Mouse (Mus musculus): ENCODE results near the gene Set.
"Not testable (repeated sequence)": the region's sequence is repeated elsewhere in the genome, so short reads cannot be mapped to it uniquely, and the experiment has no call there.

Gene Set

DNA sequence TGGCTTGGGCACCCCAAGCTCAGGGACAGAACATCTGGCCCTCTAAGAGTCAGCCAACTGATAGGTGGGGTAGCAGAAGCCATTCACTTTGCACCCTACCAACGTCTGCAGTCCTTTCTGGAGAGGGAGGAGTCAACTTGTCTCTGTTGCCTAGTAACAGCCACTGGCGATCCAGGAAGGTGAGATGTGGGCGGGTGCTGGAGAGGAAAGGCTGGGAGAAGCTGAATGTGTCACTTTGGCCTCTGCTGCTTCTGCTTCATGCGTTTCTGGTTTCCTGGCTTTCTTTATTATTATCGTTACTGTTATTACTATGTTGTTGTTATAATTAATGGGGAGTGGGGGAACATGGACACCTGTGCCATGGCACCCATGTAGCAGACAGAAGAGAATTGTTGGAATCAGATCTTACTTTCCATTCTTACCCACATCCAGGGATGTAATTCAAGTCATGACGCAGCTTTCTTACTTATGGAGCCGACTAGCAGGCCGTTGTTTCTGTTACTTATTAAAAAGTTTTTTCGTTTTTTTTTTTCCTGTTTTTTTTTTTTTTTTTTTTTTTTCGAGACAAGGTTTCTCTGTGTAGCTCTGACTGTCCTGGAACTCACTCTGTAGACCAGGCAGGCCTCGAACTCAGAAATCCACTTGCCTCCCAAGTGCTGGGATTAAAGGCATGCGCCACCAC is at the start of gene Set:
Gene Set, plus strand, starts transcription at position 156 of the 682 bp plus-strand sequence.
- no peak for DNase-seq

DNA sequence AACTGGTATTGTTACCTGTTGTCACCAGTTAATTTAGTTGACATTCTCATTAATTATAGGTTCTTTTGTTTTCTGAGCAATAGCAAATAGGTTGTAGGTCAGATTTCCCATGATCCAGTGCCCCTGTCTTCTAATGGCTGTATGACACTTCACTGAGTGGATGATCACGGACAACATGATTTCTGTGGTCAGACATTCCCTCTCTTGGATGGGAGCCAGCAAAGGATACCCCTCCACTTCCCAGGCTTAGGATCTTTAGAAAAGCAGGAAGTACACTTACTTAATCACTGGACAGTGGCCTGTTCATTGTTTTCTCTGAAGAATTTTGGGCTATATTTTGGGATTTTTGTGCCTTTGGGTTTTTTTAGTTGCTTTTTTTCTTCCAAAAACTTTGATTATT is 48.1 kb upstream of the Set start:
- peak; percentile 59 for DNase-seq

DNA sequence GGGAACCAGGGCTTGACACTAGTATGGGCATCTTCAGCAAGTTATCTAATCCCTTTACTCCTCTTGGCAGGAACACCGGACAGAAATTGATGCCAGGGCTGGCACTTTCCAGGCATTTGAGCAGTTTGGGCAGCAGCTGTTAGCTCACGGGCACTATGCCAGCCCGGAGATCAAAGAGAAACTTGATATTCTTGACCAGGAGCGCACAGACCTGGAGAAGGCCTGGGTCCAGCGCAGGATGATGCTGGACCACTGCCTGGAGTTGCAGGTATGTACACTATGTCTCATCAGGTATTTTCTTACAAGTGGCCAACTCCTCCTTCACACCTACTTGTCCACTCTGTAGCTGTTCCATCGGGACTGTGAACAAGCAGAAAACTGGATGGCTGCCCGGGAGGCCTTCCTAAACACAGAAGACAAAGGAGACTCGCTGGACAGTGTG is 46.3 kb upstream of the Set start:
- DNase-seq, result no peak

DNA sequence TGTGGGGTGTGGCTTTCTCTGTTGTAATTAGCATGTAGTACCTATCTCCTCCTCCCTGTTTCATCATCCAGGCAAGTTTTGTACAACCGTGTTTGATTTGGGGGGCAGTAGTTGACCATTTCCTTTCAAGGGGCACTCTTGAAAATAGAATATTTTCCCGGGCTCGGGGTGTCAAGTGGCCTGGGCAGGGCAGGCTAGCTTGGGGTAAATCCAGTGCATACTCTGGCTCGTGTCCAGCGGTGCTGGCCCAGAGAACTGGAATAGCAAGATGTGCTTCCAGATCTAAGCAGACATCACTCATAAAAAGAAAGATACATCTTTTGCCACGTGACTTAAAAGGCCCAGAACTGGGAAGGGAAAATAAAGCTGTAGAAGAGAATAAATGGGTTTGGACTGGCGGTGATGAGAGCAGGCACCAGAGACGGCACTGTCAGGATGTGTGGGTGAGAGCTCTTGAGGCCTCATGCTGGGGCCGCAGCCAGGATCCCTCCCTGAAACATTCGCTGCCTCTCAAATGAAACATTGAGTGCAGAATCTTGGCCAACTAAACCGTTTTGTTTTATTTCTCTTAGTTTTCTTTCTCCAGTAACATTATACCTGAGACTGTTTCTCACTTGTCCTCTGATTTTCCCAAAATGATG is 42.7 kb upstream of the Set start:
- DNase-seq, result no peak

DNA sequence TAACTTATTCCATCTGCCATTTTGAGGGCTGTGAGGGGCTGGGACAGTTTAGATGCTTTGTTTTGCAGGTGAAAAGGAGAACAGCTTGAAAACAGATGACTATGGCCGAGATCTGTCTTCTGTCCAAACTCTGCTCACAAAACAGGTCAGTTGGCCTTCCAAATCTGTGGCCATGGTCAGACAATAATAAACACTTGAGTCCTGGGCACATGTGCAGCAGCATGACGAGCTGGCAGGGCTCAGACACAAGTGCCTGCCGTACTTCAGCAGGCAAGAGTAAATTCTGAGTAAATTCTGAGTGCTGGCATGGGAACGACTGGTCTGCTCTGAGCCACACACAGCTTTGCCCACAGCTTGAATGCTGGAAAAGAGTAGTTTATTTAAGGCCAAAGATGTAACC is 31.7 kb upstream of the Set start:
- no peak for DNase-seq

DNA sequence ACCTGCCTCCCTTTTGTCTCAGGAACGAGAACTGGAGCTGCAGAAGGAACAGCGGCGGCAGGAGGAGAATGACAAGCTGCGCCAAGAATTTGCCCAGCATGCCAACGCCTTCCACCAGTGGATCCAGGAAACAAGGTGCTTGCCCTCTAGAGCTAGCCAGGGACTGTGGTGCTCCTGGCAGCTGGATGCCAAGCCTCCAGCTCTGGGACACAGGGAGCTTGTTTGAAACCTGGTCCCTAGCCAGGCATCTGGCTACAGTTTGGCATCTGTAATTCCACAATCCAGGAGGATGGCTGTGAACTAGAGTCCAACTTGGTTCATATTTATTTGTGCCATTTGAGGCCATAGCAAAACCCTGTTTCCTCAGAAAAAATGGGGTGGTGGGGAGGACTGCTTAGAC is 30.2 kb upstream of the Set start:
- DNase-seq, result no peak

DNA sequence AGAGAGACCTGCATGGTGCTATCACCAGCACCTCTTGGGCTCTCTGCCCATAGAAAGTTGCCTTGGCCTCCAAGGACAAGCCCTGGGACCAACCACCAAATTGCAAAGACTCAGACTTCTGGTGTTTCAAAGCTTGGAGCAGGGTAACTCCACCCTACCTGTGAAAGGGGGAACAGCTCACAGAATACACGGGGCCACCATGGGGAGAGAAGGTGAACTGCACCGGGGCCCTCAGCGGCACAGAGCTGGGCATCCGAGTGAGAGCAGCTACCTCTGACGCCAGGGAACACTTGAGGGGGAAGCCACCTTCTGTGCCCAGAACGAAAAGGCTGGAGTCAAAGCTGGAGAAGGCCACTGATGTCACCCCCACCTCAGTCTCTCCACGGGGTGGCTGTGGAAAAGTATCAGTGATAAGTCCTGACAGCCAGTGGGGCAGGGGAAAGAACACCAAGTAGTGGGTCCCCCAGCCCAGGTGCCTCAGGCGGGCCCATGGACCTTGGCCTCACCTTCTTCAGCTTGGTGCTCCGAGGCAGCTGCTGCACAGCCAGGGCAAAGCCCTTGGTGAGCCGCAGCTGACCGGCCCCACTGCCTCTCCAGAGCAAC is 24.8 kb upstream of the Set start:
- no peak for DNase-seq

DNA sequence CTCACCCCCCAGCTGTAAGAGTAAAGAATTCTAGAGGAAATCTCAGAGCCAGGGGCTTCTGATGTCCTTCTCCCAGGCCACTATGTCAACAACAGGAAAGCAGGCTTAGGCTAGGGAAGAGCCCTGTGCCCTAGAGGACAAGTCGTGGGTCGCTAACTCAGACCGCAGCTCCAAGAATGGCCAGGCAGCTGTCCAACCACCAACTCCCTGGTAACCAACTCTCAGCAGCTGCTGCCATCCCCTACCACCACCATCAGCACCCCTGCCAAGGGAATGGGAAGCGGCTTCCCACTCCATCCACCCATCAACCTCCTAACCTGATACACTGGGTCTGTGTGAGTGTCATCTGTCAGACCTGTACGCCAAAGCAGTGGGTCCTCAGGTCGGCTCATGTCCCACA is 24.2 kb upstream of the Set start:
- DNase-seq, result no peak

DNA sequence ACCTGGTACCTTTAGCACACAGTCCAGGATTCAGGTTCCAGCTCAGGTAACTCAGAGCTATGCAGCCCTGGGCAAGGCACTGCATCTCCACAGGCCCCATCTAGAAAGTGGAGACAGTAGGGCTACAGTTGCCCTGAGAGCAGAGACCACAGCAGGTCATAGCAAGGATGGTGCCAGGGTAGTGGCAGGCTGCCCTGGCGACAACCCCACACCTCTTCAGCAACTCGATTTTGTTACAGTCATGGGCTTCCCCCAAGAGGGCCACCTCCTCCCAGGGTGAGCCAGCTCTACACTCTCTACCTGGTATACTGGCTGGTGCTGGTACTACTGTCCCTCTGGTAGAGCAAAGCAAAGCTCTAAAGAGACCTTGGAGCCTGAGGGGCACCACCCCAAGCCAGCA is 19.4 kb upstream of the Set start:
- DNase-seq, result no peak

DNA sequence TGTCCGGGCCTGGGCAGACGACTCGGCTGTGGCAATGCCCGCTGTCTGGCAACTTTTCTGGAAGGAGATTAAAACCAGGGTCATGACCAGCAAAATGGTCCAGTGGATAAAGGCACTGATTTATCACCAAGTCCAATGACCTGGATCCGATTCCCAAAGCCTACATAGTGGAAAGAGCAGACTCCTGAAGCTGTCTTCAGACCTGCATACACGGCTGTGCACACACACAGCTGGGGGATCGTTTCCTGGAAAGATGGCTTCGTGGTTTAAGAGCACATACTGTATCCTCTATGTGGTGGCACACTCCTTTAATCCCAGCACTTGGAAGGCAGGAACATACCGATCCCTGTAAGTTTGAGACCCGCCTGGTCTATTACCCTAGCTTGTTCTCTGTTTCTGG is 18.8 kb upstream of the Set start:
- DNase-seq, result no peak

DNA sequence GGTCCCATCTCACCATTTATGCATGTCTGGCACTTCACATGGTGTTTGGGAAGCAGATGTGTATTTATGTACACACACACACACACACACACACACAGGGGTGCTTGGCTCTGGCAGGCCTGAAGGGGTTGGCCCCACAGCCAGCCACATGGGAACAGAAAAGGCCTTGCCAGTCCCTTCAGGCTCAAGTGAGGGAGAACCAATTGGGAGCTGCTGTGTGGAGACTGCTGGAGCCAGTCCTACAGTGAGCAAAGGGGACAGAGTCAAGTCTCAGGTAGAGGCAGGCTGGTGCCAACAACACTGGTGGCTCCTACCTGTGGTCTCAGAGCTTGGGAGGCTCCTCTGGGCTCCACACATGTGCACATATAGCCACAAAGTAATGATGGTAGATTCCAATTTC is 17.5 kb upstream of the Set start:
- no peak for DNase-seq

DNA sequence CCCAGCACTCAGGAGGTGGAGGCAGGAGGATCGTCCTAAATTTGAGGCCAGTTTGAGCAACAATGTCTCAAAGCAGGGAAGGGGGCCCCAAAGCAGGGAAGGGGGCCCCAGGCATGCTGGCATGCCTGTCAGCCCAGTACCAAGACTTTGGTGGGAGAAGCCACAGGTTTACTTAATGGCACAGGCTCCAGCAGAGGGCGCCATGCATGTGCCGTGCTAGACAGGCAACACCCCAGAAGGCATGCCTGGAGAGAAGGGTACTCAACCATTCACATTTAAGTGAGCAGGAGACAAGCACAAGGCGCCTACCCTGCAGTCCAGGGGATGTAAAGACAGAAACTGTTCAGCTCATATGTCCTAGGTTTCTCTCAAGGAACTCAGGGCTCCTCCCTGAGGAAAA is 14.7 kb upstream of the Set start:
- DNase-seq, result peak; percentile 86

DNA sequence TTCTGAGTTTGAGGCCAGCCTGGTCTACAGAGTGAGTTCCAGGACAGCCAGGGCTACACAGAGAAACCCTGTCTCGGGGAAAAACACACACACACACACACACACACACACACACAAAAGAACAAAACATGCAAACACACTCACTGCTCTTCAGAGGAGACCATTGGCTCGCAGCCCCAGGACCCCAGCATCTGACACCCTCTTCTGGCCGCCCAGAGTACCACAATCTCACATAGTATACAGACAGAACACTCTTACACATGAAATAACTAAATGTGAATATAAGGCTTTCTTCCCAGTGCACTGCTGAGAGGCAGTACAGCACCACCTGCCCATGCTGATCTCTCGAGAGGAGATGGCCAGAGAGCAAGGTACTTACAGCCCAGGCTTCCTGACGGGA is 12.6 kb upstream of the Set start:
- no peak for DNase-seq

DNA sequence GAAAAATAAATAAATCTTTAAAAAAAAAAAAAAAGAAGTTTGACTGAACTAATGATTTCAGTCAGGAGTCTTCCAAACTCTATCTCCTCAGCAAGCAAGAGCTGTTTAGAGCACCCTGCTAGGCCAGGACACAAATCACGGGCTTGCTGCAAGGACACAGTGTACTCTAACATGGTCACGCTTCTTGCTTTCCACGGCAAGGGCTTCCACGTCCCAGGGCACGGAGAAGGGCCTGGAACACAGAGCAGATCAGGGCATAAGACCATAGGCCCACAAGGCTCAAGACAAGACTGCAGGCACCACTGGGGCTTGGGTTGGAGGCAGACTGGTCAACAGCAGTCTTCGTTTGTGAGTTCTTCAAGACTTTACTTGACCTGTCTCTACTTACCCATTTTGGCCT is 10.1 kb upstream of the Set start:
- DNase-seq, result no peak

DNA sequence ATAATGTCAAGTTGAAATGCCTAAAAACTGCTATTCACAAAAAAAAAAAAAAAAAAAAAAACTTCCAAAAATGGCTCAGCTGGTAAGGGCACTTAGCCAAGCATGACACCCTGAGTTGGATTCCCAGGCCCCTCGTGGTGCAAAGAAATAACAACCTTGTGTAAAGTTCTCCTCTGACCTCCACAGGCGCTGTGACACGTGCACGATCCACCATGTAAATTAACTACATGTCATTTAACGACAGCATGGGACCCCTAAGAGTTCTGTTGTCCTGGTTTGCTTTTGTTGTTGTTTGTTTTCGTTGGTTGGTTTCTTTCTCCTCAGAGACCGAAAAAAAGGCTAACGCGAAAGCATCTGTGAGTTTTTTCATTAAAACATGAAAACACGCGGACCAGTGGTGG is 9.1 kb upstream of the Set start:
- no peak for DNase-seq

DNA sequence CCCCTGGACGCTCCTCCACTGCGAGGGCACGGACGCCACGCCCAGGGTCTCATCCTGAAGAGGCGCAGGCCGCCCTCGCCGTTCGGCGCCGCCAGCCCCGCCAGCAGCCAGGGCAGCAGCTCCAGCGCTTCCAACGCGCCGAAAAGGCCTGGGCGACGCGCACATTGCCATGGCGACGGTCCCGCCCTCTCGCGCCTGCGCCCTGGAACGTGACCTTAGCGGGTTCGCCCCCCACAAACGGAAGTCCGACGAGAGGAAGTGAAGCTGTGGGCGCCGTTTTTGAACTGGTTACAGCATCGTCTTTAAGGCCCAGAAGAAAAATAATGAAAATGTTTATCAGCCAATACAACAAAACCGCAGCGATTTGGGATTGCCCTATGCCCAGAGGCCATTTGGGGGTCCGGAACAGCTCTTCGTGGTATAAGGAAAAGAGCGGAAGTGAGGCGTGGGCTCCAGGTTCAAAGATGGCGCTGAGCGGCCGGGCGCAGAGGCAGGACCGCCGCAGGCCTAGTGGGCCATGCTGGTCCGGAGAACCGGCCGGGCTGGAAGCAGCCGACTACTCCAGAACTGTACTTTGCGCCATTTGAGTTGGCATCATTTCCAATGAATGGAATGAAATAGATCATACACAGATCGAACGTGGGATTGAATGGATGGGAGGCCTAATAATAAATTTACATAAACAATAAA is 8.3 kb upstream of the Set start, which contains the start of gene Wdr34:
Gene Wdr34, minus strand, starts transcription at position 183 of the 690 bp plus-strand sequence.
- peak; percentile 99 for DNase-seq

DNA sequence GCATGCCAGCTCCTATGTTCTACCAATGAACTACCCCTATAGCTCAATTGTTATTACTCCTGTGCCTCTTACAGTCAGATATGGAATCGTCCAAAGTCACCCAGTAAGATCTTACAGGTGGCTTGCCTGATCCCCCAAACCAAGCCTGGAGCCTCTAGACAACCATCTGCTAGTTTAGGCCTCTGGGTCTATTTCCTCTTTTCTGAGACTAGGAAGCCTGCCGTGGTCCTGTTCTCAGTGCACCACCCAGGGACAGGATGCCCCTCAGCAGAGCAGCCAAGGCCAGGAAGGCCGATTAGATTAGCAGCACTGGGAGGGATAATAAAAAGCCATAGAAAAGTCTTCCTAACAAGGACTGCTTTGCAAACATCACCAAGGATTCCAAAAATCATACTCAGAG is 7.3 kb upstream of the Set start:
- DNase-seq, result no peak

DNA sequence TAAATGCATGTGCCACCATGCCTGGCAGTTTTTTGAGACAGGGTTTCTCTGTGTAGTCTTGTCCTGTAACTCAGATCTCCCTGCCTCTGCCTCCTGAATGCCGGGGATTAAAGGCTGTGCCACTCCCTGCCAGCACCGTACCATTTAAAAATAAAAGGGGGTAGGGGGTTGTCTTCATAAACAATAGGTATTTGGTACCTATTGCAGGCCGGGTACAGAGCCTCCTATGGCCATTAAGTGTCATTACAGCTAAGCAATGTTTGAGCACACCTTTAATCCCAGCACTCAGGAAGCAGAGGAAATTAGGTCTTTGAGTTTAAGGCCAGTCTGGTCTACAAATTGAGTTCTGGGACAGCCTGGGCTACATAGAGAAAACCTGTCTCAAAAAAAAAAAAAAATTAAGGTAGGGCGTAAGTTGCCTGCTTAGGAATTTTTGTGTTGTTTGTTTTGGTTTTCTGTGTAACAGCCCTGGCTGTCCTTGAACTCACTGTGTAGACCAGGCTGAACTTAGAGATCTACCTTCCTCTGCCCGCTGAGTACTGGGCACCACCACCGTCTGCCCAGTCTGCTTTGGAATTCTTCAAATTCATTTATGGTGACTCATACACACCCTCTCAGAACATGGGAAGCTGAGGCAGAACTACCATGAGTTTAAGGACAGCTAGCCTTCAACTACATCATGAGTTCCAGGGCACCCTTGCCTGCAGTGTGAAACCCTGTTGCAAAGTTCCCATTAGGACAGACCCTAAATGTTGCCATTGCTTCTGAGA is 5.0 kb upstream of the Set start:
- no peak for DNase-seq

DNA sequence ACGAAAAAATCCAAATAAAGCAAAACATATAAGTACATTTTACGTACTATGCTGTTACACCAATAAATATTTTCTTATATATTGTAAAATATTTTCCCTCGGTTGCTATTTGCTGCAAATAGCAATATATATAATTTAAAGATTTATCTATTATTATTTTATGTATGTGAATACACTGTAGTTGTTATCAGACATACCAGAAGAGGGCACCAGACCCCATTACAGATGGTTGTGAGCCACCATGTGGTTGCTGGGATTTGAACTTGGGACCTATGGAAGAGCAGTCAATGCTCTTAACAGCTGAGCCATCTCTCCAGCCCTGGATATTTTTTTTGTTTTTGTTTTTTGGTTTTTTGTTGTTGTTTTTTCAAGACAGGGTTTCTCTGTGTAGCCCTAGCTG is 1.9 kb upstream of the Set start:
- not testable (repeated sequence) for DNase-seq

DNA sequence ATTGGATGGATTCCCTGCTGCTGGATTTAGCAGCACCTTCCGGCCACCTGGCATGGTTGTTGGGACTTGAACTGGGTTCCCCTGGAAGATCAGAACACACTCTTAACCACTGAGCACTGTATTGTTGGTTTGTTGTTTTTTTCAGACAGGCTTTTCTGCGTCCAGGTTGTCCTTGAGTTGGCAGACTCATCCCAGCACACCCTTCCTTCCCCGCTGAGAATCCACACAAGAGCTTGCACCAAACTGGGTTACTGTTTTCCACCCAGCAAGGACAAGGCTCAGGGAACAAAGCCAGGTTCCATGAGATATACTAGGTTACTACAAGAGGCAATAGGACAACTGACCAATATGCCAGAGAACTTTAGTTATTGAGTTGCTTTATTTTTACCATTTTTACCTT is 442 bp upstream of the Set start:
- DNase-seq, result no peak

DNA sequence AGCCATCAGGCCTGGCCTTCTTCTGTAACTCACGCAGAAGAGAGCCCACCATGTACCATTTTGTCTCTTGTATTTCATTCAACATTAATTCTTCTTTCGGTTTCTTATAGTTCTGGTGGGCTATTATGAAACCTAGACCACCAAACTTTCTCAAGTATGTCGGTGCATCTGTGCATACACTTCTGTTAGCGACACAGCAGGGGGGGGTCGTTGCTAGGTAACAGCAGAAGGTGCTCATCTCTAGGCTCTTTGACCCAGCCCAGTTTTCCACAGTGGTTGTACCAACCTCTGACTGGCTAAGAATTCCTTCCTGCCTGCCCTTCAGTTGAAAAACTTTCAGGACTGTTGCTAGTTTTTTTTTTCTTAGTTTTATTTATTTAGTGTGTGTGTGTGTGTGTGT is 1.2 kb downstream of the Set start:
- no peak for DNase-seq

DNA sequence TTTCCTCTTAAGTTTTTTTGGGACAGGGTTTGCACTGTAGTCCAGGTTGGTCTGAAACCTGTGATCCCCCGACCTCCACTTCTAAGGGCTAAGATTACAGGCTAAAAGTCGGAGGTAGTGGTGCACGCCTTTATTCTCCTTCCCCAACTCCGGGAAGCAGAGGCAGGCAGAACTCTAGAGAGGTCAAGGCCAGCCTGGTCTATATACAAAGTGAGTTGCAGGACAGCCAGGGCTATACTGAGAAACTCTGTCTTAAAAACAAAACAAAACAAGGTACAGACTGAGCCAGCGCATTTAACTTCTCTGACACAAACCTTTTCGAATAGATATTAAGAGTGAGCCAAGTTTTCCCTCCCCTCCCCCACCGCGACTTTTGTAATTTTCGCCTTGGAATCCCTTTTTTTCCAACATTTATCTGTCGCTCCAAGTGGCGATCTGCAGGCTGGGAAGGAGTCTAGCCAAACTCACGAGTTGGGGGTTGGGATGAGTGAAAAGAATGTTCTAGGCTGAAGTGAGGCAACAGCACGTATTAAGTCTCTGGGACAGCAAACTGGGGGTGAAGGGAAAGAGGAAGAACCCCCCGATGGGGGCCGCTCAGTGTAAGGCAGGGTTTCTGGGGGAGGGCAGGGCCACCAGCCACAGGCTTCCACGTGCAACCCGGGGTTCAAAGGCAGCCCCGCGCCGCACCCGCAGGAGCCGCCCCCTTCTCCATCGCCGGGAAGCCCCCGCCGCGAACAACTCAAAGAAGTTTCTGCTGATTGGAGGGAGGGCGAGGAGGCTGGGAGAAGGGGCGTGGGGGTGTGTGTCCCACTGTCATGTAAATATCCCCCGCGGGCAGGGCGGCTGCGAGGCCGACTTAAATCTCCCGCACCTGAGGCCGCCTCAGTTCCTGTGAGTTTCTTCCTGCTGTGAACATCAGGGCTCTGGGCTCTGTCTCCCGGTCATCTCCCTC is 4.3 kb downstream of the Set start:
- peak; percentile 50 for DNase-seq
